Mouse (Mus musculus) forebrain, postnatal 0 days (tissue): ENCODE results near the gene Rhoa. TPM values are rescaled to one million over a fixed set of nuclear protein-coding genes. Genes with fewer than 3 reads are reported as not detected.
"Not testable (repeated sequence)": the region's sequence is repeated elsewhere in the genome, so short reads cannot be mapped to it uniquely, and the experiment has no call there.

Experiments used
- ATAC-seq: fragments of 200-750 bp; cut with Nextera tagmentation; 2 replicates; pipeline ENCODE4 v1.8.0; 2017; ENCODE audit warnings: mild to moderate bottlenecking, moderate library complexity
- DNase-seq: peaks from one replicate; pipeline ENCODE4 v3.0.0-alpha.2; 2015
- H3K27ac ChIP-seq: fragments of 300-500 bp; sonication (generic); 2 replicates; pipeline ENCODE4 v1.5.1; 2014; ENCODE audit warnings: low read depth, mild to moderate bottlenecking, antibody characterized with exemption, low read length, moderate library complexity, mixed read lengths
- H3K27me3 ChIP-seq: fragments of 300-500 bp; sonication (generic); 2 replicates; pipeline ENCODE4 v1.6.1; 2014; ENCODE audit warnings: mild to moderate bottlenecking, low read length, mixed read lengths; ENCODE audit not compliant: insufficient read depth
- H3K36me3 ChIP-seq: fragments of 300-500 bp; sonication (generic); 2 replicates; pipeline ENCODE4 v1.6.1; 2014; ENCODE audit warnings: mild to moderate bottlenecking, moderate library complexity; ENCODE audit not compliant: insufficient read depth
- H3K4me1 ChIP-seq: fragments of 300-500 bp; sonication (generic); 2 replicates; pipeline ENCODE4 v1.6.1; 2014; ENCODE audit warnings: antibody characterized with exemption; ENCODE audit not compliant: insufficient read depth
- H3K4me2 ChIP-seq: fragments of 300-500 bp; sonication (generic); 2 replicates; pipeline ENCODE4 v1.6.1; 2014; ENCODE audit warnings: low read depth, mild to moderate bottlenecking, moderate library complexity
- H3K4me3 ChIP-seq: fragments of 300-500 bp; sonication (generic); 2 replicates; pipeline ENCODE4 v1.5.1; 2014; ENCODE audit warnings: low read depth, low read length, mixed read lengths
- H3K9ac ChIP-seq: fragments of 300-500 bp; sonication (generic); 2 replicates; pipeline ENCODE4 v1.6.1; 2014; ENCODE audit warnings: mild to moderate bottlenecking
- H3K9me3 ChIP-seq: fragments of 300-500 bp; sonication (generic); 2 replicates; pipeline ENCODE4 v1.6.1; 2016; ENCODE audit warnings: low read length
- CTCF ChIP-seq: sonication (generic); IDR thresholded peaks from 2 replicates; pipeline ENCODE4 v1.5.1; 2016; ENCODE audit warnings: antibody characterized with exemption, control low read depth, low read depth
- WGBS: fragments of 180-500 bp; shearing (Covaris S2); extraction: QIAGEN DNeasy Blood & Tissue Kit; methylation state at CpG from one replicate; pipeline ENCODE4 v1.1.7; 2014; 5-methylcytosine and 5-hydroxymethylcytosine counted together
- polyA plus RNA-seq: library from polyadenylated mRNA; unstranded; fragments of >200 nt; fragmentation: Nextera tagmentation; extraction: Ambion mirVana; gene quantifications from 2 replicates; pipeline ENCODE4 v1.2.1, GENCODE M21; 2015
- total RNA-seq: library from RNA; depleted of rRNA; stranded (reverse); fragments of >200 nt; gene quantifications from 2 replicates; pipeline ENCODE4 v1.2.3, GENCODE M21; 2014

Gene Rhoa
- total and polyA plus RNA-seq, 2 experiments from 2014 or later = 126 to 271 TPM

DNA sequence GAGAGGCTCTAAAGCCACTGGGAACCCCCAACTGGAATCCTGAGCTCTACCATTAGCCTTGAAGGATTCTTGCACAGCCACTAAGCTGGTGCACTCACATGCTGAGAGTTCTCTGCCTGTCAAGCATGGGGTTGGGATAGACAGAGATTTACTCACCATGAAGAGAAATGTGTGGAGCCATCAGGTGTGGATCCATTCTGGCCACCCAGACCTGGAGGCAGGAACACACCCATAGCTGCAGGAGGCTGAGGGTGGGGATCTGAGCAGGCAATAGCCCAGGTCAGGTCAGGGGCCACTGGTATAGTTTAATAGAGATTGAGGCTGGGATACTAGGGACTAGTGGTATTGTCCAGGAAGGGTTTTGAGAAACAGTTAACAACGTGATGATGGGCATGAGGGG, 759 bp upstream of the Rhoa start:
- peak overlapping the region; percentile 89 for H3K4me3 ChIP-seq
- no peak for ATAC-seq
- peak overlapping the region; percentile 81 for H3K4me2 ChIP-seq
- H3K4me1 ChIP-seq = peaks cover 29% of the 10 kb centered on the region
- 4% methylated on average over 1 of the region's 1 CpGs for WGBS
- no peaks in the 10 kb centered on the region for H3K9me3 ChIP-seq
- no peak for TF ChIP-seq CTCF
- peaks cover 21% of the 10 kb centered on the region for H3K36me3 ChIP-seq
- no peak for DNase-seq
- peak overlapping the region; percentile 82 for H3K9ac ChIP-seq
- H3K27ac ChIP-seq = peak overlapping the region; percentile 89
- no peaks in the 10 kb centered on the region for H3K27me3 ChIP-seq

- ATAC-seq (peak; percentile 57), DNase-seq (peak; percentile 63)
- Histone ChIP-seq H3K4me1 (peaks cover 29% of the 10 kb centered on the region), H3K4me2 (peak overlapping the region; percentile 48), H3K4me3 (peak overlapping the region; percentile 89), H3K9me3 (no peaks in the 10 kb centered on the region), H3K36me3 (peaks cover 15% of the 10 kb centered on the region), H3K9ac (peak overlapping the region; percentile 90), H3K27me3 (no peaks in the 10 kb centered on the region), H3K27ac (peak overlapping the region; percentile 95)
- WGBS = under 1% methylated on average over 41 of the region's 51 CpGs
- no peak for TF ChIP-seq CTCF
These were observed 647 bp downstream of the Rhoa start for GRCm38 (mm10) chr9:108306571-108306980.

- H3K9ac ChIP-seq = peak overlapping the region; percentile 90
- DNase-seq (no peak), ATAC-seq (no peak)
- TF ChIP-seq CTCF = no peak
- peak overlapping the region; percentile 48 for H3K4me2 ChIP-seq
- no peaks in the 10 kb centered on the region for H3K9me3 ChIP-seq
- peaks cover 11% of the 10 kb centered on the region for H3K36me3 ChIP-seq
- no peaks in the 10 kb centered on the region for H3K27me3 ChIP-seq
- WGBS = 18% methylated on average over 12 of the region's 12 CpGs
- peaks cover 29% of the 10 kb centered on the region for H3K4me1 ChIP-seq
- peak overlapping the region; percentile 89 for H3K4me3 ChIP-seq
- peak overlapping the region; percentile 95; the same call in 1 of the 2 replicates for H3K27ac ChIP-seq
These were observed 1.3 kb downstream of the Rhoa start for GRCm38 (mm10) chr9:108307021-108307807.

GRCm38 (mm10) chr9:108308141-108308540, 2.2 kb downstream of the Rhoa start:
- H3K9ac ChIP-seq = no peak overlapping the region
- no peak for TF ChIP-seq CTCF
- peaks cover 29% of the 10 kb centered on the region for H3K4me1 ChIP-seq
- peaks cover 3% of the 10 kb centered on the region; the same call in 1 of the 2 replicates for H3K36me3 ChIP-seq
- no peaks in the 10 kb centered on the region for H3K9me3 ChIP-seq
- H3K4me3 ChIP-seq = peak overlapping the region; percentile 89
- no peak for ATAC-seq
- H3K4me2 ChIP-seq = peak overlapping the region; percentile 48
- WGBS = 50% methylated on average over 2 of the region's 2 CpGs
- no peak overlapping the region for H3K27ac ChIP-seq
- H3K27me3 ChIP-seq = no peaks in the 10 kb centered on the region
- no peak for DNase-seq

DNA sequence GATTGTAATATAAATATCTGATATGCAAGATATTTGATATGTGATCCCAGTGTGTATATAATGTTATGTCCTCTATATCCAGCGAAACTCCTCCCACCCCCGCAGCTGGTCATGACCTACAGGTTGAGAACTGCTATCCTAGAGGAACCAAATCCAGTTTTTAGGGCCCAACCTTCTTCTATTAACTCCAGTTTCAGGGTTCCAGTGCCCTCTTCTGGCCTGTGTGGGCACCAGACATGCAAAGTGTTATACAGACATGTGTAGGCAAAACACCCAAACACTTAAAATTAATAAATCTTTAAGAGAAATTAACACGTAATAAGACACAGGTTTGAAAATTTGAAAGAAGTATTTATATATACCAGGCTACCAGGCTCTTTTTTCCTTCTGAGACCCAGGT, 11.6 kb downstream of the Rhoa start:
- TF ChIP-seq CTCF = peak; percentile 32; the same call in 1 of the 2 replicates
- DNase-seq (no peak), ATAC-seq (no peak)
- Histone ChIP-seq H3K36me3 (no peaks in the 10 kb centered on the region), H3K27ac (no peak overlapping the region), H3K9ac (no peak overlapping the region), H3K27me3 (no peaks in the 10 kb centered on the region), H3K4me3 (no peak overlapping the region), H3K4me1 (no peaks in the 10 kb centered on the region), H3K4me2 (no peak overlapping the region), H3K9me3 (no peaks in the 10 kb centered on the region)
- 97% methylated on average over 3 of the region's 3 CpGs for WGBS

DNA sequence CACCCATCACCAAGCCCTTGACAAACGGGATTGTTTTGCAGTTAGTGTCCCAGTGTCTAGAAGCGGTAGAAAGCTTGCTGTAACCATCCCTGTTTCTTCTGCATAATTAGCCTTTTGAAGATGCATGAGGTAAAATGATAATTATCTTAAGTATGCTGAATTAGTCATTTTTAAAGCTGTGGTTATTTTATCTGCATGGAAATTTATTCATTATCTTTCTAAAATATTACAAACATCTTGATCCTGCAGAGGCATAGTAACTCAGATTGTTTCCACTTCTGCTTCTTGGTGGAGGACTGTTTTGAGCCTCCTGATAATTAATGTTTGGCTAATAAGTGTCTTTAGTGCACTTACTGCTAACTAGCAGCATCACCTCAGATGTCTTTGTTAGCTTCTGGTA, 12.5 kb downstream of the Rhoa start:
- no peaks in the 10 kb centered on the region for H3K4me1 ChIP-seq
- no peak for TF ChIP-seq CTCF
- DNase-seq (no peak), ATAC-seq (no peak)
- H3K36me3 ChIP-seq = no peaks in the 10 kb centered on the region
- no peak overlapping the region for H3K9ac ChIP-seq
- no peak overlapping the region for H3K27ac ChIP-seq
- no peaks in the 10 kb centered on the region for H3K27me3 ChIP-seq
- 62% methylated on average over 2 of the region's 2 CpGs for WGBS
- no peaks in the 10 kb centered on the region for H3K9me3 ChIP-seq
- no peak overlapping the region for H3K4me3 ChIP-seq
- H3K4me2 ChIP-seq = no peak overlapping the region

DNA sequence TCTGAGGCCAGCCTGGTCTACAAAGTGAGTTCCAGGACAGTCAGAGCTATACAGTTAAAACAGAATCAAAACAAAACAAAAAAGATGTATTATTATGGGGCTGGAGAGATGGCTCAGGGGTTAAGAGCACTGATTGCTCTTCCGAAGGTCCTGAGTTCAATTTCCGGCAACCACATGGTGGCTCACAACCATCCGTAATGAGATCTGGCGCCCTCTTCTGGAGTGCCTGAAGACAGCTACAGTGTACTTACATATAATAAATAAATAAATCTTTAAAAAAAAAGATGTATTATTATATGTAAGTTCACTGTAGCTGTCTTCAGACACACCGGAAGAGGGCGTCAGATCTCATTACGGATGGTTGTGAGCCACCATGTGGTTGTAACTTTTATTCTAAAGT, 16.1 kb downstream of the Rhoa start:
- H3K4me3 ChIP-seq, H3K9me3 ChIP-seq, H3K36me3 ChIP-seq, H3K4me1 ChIP-seq, H3K27me3 ChIP-seq, H3K27ac ChIP-seq, H3K9ac ChIP-seq, DNase-seq, ATAC-seq, H3K4me2 ChIP-seq: not testable (repeated sequence)
- 92% methylated on average over 7 of the region's 7 CpGs for WGBS
